Mouse (Mus musculus) CD4-positive naive resting alpha-beta T cell, adult 57 days (primary cell): Measurements from ENCODE around the gene Gm28038. TPM values are rescaled to one million over a fixed set of nuclear protein-coding genes. Genes with fewer than 3 reads are reported as not detected.

Source experiments
- total RNA-seq: library from RNA; stranded (reverse); gene quantifications from one replicate; pipeline ENCODE4 v1.2.4, GENCODE M21; 2023

Gene Gm28038
- not detected for total RNA-seq

DNA sequence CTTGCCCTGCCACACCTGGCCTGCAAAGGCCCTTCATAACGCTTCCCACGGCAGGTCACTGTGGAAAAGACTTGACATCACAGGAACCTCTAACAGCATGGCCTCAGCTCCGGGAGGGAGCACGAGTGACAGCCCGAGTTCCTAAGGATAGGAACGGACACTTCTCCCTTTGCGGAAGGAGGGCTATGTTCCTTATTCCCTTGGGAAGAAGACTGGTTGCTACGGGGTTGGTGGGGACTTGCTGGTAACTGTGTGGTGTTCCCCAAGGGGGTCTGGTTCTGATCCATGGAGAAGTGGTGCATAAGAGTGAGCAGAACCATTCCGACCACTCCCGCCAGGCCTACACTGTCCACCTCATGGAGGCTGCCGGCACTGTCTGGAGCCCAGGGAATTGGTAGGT is at the start of gene Gm28038:
Gene Gm28038, plus strand, starts transcription at position 301 of the 400 bp plus-strand sequence.

DNA sequence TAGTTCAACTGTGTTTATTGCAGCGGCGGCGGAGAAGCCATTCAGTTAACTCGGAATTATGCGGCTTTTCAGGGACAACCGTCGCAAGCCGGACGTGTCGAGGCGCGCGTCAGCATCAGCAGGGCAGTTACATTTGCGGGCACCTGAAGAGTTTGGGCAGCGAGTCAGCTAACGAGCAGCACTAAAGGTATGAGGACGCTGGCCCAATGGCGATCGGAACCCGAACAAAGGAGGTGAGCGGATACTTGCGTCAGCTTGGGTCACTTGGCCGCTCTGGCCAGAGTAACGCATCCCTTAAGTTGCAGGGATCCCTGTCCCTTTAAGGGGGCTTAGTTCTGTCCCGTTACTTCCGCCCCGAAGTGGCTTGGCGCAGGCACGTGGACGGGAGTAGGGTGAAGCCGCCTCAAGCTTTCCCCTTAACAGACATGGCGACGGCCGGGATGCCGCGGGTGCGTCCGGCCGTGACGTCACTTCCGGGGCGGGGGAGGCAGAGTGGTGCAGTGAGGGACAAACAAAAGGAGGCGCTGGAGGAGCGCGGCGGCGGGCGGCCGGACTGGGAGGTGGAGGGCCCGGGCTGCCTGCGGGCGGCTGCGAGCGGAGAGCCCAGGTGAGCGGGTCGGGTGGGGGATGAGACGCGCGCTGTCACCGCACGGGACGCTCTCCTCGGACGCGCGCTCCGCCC is 43.5 kb upstream of the Gm28038 start, which contains the start of gene Lrrc8a:
Gene Lrrc8a, plus strand, starts transcription at position 517 of the 682 bp plus-strand sequence.

DNA sequence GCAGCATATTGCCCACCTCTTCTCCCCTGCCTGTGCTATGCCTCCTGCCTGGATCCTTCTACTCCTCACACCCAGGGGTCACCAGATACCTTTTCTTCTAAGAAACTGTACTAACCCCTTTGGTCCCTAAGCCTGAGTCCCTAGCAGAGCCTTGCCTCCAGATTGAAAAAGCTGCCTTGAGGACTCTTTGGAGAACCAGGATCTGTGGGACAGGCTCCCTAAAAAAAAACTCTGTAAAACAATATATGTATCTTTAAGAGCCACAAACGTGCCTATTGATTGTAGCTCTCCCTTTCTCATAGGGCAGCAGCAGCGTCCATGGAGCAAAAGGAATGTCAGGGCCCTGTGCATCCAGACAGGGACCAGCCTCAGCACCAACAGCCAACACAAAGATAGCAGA is 40.6 kb upstream of the Gm28038 start, which contains the start of gene Gm28035:
Gene Gm28035, plus strand, starts transcription at position 301 of the 400 bp plus-strand sequence.

DNA sequence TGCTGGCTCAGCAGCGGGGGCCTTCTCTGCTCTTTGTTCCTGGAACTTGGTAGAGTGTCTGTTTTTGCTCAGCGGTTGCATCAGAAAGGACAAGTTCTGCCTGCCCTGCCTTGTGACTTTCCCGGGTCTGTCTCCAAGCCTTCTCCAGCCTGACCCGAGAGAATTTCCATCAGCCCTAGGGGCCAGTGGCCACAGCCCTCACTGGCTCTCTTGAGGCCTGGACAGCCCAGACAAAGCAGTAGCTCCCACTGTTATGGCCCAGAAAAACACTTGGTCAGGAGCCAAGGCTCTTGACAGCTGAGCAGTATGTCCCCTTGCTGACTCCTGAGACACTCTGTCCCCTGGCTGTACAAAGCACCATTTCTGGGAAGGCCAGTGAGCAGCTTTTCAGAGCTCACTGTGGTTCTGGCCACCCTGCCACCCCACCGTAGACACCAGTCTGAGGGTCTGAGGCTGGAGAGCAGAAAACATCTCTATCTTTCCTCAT is 15.0 kb upstream of the Gm28038 start, which contains the start of gene Phyhd1:
Gene Phyhd1, plus strand, starts transcription at position 437 of the 487 bp plus-strand sequence.

DNA sequence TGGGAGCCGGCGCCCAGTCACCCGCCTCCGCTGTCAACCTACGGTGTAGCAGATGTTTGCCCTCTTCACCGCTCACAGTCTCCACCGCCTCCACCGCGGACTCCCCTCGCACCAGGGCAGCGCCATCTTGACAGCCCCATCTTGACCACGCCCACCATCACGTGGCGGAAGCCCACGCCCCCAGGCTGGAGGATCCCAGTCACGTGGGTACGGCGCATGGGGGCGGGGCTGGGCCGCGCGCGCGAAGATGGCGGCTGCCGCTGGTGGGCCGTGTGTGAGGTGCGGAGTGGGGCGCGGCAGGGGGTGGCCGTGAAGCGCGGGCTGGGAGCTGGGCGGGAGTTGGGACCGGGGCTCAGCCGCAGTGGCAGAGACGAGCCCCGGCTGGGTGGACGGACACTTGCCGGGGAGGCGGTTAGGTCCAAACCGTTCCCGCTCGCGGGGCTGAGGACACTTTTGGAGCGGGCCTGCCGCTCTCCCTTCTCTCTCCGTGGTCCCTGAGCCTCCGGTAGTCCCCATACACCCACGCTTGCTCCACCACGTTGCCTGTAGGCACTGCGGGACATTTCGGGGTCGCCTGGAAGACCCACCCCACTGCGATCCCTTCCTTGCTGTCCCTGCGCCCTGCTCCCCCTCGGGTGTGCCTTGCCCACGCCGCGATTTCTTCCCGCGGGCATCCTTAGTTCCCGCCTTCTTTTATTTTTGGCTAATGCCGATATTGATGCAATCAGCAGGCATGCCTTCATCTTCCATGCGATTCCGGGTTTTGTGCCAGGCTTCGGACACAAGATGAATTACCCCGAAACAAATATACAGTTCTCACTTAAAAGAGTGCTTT is 5.6 kb downstream of the Gm28038 start, which contains the start of the genes Dolk and Nup188:
Gene Dolk, minus strand, starts transcription at position 143 of the 835 bp plus-strand sequence.
Gene Nup188, plus strand, starts transcription at position 206 of the 835 bp plus-strand sequence.

Other genes with a start within 250 kb of the Gm28038 start
- gene Wdr34, start 232.2 kb upstream of the Gm28038 start, total RNA-seq, result 0.33 TPM
- 229 TPM for gene Set, start 223.7 kb upstream of the Gm28038 start, total RNA-seq
- 1.5 TPM for gene Pkn3, start 203.4 kb upstream of the Gm28038 start, total RNA-seq
- 15.4 TPM for gene Zdhhc12, start 187.4 kb upstream of the Gm28038 start, total RNA-seq
- 81.1 TPM for gene Zer1, start 156.5 kb upstream of the Gm28038 start, total RNA-seq
- gene Tbc1d13, start 147.3 kb upstream of the Gm28038 start, total RNA-seq, result 34.4 TPM
- 17.1 TPM for gene Endog, start 109.5 kb upstream of the Gm28038 start, total RNA-seq
- 18.8 TPM for gene Spout1, start 102.6 kb upstream of the Gm28038 start, total RNA-seq
- gene Kyat1, start 75.2 kb upstream of the Gm28038 start, total RNA-seq, result 12.3 TPM
- gene Lrrc8a, start 43.3 kb upstream of the Gm28038 start, total RNA-seq, result 68.0 TPM
- 7.8 TPM for gene Gm28035, start 40.5 kb upstream of the Gm28038 start, total RNA-seq
- 16.5 TPM for gene Phyhd1, start 14.8 kb upstream of the Gm28038 start, total RNA-seq
- 11.0 TPM for gene Dolk, start 5.3 kb downstream of the Gm28038 start, total RNA-seq
- 55.5 TPM for gene Nup188, start 5.4 kb downstream of the Gm28038 start, total RNA-seq
- gene Sh3glb2, start 78.3 kb downstream of the Gm28038 start, total RNA-seq, result 90.2 TPM
- gene Miga2, start 83.2 kb downstream of the Gm28038 start, total RNA-seq, result 20.2 TPM
- 21.2 TPM for gene Dolpp1, start 111.2 kb downstream of the Gm28038 start, total RNA-seq
- 8.7 TPM for gene Crat, start 134.8 kb downstream of the Gm28038 start, total RNA-seq
- 89.9 TPM for gene Ptpa, start 135.0 kb downstream of the Gm28038 start, total RNA-seq
- 0.27 TPM for gene Ier5l, start 193.2 kb downstream of the Gm28038 start, total RNA-seq